Mouse (Mus musculus) gastrocnemius, adult 2 months (tissue): ENCODE measurements at regions not wholly inside any gene's neighbourhood (a gene's known extent, or its start where the extent isn't known, plus 50 kb on each side); places are given as distances from the start of the nearest gene placed in this dataset.

Experiments used
- DNase-seq: peaks from one replicate; pipeline ENCODE4 v3.0.0; 2022
- H3K27ac ChIP-seq: fragments of 200-600 bp; 2 replicates; pipeline ENCODE4 v1.8.1; 2022; ENCODE audit warnings: mild to moderate bottlenecking
- H3K4me3 ChIP-seq: fragments of 200-600 bp; 2 replicates; pipeline ENCODE4 v1.8.1; 2022; ENCODE audit warnings: mild to moderate bottlenecking, moderate library complexity
- CTCF ChIP-seq: fragments of 200-600 bp; IDR thresholded peaks from 2 replicates; pipeline ENCODE4 v1.8.1; 2022; ENCODE audit warnings: antibody characterized with exemption, mild to moderate bottlenecking, moderate library complexity
- intact Hi-C: fragments of 180-260 bp; cut with DNase I; formaldehyde crosslinking; loops from one replicate; pipeline ENCODE4 v1.15.1; 2025

GRCm38 (mm10) chrX:12348117-12348516, 188.0 kb upstream of the Bcor start:
- Histone ChIP-seq H3K4me3 (no peak overlapping the region), H3K27ac (no peak overlapping the region)
- intact Hi-C loops, result no loop called here
- TF ChIP-seq CTCF, result peak; percentile 27; the same call in 1 of the 2 replicates
- DNase-seq, result no peak

DNA sequence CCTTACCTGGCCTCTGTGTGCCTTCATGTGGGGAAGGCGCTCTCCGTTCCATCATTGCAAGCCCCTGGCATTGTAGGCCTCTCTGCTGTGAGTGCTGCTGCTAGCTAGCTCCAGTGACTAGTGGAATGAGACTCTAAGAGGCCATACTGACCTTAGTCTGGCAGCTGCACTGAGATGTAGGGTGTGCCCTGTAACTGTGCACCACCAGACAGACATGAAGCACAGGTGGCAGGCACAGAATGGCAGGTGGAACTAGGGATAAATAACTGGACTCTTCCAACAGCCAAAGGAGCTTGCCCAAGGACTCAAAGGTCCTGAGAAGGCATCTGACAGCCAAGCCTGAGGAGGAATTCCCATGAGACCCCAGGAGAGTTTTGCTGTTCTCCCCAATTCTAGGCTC, 194.7 kb upstream of the Bcor start:
- no peak for TF ChIP-seq CTCF
- Histone ChIP-seq H3K4me3 (no peak overlapping the region), H3K27ac (no peak overlapping the region)
- intact Hi-C loops, result no loop called here
- no peak for DNase-seq

DNA sequence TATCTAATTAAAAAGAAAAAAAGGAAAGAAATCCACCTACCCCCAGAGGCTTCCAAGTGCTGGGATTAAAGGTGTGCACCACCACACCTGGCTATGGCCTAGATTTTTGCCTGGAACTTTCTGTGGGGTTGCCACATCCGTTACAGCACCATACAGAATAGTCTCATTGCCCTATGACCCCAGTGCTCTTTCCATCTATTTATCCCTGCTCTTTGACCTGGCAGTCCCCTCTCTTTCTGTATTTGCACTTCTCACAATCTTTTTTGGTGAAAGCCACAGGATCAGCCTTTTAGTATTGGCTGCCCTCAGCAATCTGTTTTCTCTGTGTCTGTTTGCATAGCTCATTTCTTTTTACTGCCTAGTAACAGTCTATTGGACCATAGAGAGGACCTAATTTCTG, 197.9 kb upstream of the Bcor start:
- Histone ChIP-seq H3K4me3 (no peak overlapping the region), H3K27ac (no peak overlapping the region)
- intact Hi-C loops, result no loop called here
- no peak for TF ChIP-seq CTCF
- DNase-seq, result no peak

GRCm38 (mm10) chrX:12365582-12366323, 205.6 kb upstream of the Bcor start:
- intact Hi-C loops, result no loop called here
- Histone ChIP-seq H3K27ac (no peak overlapping the region), H3K4me3 (no peak overlapping the region)
- TF ChIP-seq CTCF, result no peak
- DNase-seq, result peak; percentile 58

GRCm38 (mm10) chrX:12366801-12367200, 206.6 kb upstream of the Bcor start:
- DNase-seq, result peak; percentile 19
- Histone ChIP-seq H3K27ac (no peak overlapping the region), H3K4me3 (no peak overlapping the region)
- TF ChIP-seq CTCF, result no peak
- intact Hi-C loops, result no loop called here

- intact Hi-C loops, result no loop called here
- Histone ChIP-seq H3K4me3 (no peak overlapping the region), H3K27ac (no peak overlapping the region)
- no peak for TF ChIP-seq CTCF
- no peak for DNase-seq
Measured at GRCm38 (mm10) chrX:12373670-12374069, 213.5 kb upstream of the Bcor start.

- no peak overlapping the region for H3K27ac ChIP-seq
- no peak overlapping the region for H3K4me3 ChIP-seq
- no peak for TF ChIP-seq CTCF
- peak; percentile 27 for DNase-seq
- intact Hi-C loops, result no loop called here
Measured at GRCm38 (mm10) chrX:12375796-12376195, 211.8 kb upstream of the Atp6ap2 start.

- intact Hi-C loops, result no loop called here
- no peak for DNase-seq
- no peak for TF ChIP-seq CTCF
- Histone ChIP-seq H3K27ac (no peak overlapping the region), H3K4me3 (no peak overlapping the region)
Measured at GRCm38 (mm10) chrX:12376238-12376980, 211.2 kb upstream of the Atp6ap2 start.

GRCm38 (mm10) chrX:12377441-12377840, 210.2 kb upstream of the Atp6ap2 start:
- no peak for TF ChIP-seq CTCF
- no peak overlapping the region for H3K4me3 ChIP-seq
- no peak overlapping the region for H3K27ac ChIP-seq
- intact Hi-C loops, result no loop called here
- peak; percentile 20 for DNase-seq

- no peak for DNase-seq
- H3K4me3 ChIP-seq, result no peak overlapping the region
- no peak for TF ChIP-seq CTCF
- no peak overlapping the region for H3K27ac ChIP-seq
- intact Hi-C loops, result no loop called here
Measured at GRCm38 (mm10) chrX:12392145-12392825, 195.3 kb upstream of the Atp6ap2 start.

- Histone ChIP-seq H3K4me3 (no peak overlapping the region), H3K27ac (no peak overlapping the region)
- TF ChIP-seq CTCF, result no peak
- no peak for DNase-seq
- intact Hi-C loops, result no loop called here
Measured at GRCm38 (mm10) chrX:12409319-12409718, 178.3 kb upstream of the Atp6ap2 start.

DNA sequence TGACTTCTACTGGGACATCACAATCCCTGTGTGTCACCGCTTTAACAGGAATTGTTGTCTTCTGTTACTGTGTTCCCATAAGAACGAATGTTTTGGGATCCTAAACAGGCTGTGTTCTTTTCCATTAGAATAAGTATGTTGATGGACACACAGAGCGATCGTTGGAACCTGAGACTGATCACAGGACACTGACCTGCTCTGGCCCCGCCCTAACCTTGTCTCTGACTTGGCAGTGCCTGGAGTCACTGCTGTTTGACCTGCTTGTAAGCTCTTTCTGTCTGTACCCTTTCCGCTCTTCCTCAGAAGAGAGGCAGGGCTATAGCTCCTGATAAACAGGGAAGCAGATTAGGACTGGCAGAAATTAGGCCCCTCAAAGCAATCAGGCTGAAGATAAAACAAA, 162.0 kb upstream of the Atp6ap2 start:
- no peak for DNase-seq
- no peak for TF ChIP-seq CTCF
- H3K4me3 ChIP-seq, result no peak overlapping the region
- intact Hi-C loops, result no loop called here
- no peak overlapping the region for H3K27ac ChIP-seq

GRCm38 (mm10) chrX:12426664-12427063, 160.9 kb upstream of the Atp6ap2 start:
- intact Hi-C loops, result no loop called here
- no peak for TF ChIP-seq CTCF
- Histone ChIP-seq H3K27ac (no peak overlapping the region), H3K4me3 (no peak overlapping the region)
- DNase-seq, result no peak
